Comparison of ENCODE assay signal across 10 mouse cellular contexts in the genomic region with DNA sequence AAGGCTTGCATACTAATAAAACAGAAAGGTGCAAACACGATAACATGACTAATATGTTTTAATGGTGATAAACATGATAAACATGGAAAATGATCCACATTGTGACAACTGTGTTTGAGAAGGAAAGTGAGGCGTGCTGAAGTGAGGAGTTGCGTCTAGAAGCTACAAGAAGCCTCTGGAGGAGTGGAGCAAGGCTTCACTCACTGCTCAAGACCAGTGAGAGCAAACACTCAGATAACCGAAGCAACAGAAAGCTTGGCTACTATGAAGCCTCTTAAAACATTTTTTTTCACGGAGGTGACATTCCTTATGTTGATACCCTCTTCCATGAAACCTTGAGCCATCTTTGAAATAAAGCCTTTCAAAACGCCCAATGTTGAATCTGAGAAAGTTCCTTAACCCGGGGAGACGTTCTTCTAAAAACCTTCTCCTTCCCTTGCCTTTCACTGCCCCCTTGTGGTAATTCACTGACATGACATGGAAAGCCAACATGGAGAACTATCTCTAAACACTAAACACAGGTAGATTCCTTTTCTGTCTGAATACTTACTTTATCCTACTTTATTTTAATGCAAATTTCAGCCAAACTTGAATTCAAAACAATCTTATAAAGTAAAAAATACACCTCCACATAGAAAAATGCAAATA.
DNase-seq lines count a peak whose midpoint lies in the region; ATAC-seq and TF ChIP-seq lines count a peak whose summit lies in the region.
"Had no signal": no experiment of that assay in that cellular context is flagged by ENCODE, and none has a peak within 500 bp of the region (broad histone marks: within the 10 kb centered on the region; RNA-seq: fewer than 3 reads in every experiment).

No protein-coding gene starts in this region.

- H3K27me3 ChIP-seq in kidney, adult 2 months (replicated peaks; ENCODE audit: control insufficient read depth, insufficient read depth, low read length), result no peaks in the 10 kb centered on the region
- no peaks in the 10 kb centered on the region for H3K27me3 ChIP-seq in kidney, embryonic 14.5 days (ENCODE audit: control insufficient read depth, insufficient read depth, low read length)
- H3K27me3 ChIP-seq in liver, embryonic 14.5 days (ENCODE audit: control insufficient read depth, insufficient read depth, low read length), result no peaks in the 10 kb centered on the region
- H3K27me3 ChIP-seq: embryonic facial prominence, embryonic 13.5 days had no signal

- H3K36me3 ChIP-seq in kidney, adult 2 months (ENCODE audit: control insufficient read depth, insufficient read depth, low read length), result no peaks in the 10 kb centered on the region
- H3K36me3 ChIP-seq in kidney, embryonic 14.5 days (ENCODE audit: control insufficient read depth, insufficient read depth, low read length), result no peaks in the 10 kb centered on the region
- H3K36me3 ChIP-seq in liver, embryonic 14.5 days (replicated peaks; ENCODE audit: control insufficient read depth, insufficient read depth, low read depth), result no peaks in the 10 kb centered on the region
- H3K36me3 ChIP-seq: embryonic facial prominence, embryonic 13.5 days had no signal

- no peak for ATAC-seq in kidney, embryonic 14.5 days (ENCODE audit: low FRiP score, low TSS enrichment)
- ATAC-seq in liver, embryonic 14.5 days (ENCODE audit: insufficient read depth), result no peak

- H3K9me3 ChIP-seq in kidney, embryonic 14.5 days (ENCODE audit: control insufficient read depth, low read length), result no peaks in the 10 kb centered on the region
- no peaks in the 10 kb centered on the region for H3K9me3 ChIP-seq in liver, embryonic 14.5 days (ENCODE audit: control insufficient read depth, low read length)
- H3K9me3 ChIP-seq: embryonic facial prominence, embryonic 13.5 days had no signal

- TF ChIP-seq EP300 in liver, embryonic 14.5 days (IDR thresholded peaks at IDR 0.05; ENCODE audit: low read depth), result no peak

- no peaks in the 10 kb centered on the region for H3K4me1 ChIP-seq in kidney, adult 2 months (ENCODE audit: control insufficient read depth, insufficient read depth, low read length)
- H3K4me1 ChIP-seq in kidney, embryonic 14.5 days (ENCODE audit: control insufficient read depth, insufficient read depth, low read length), result no peaks in the 10 kb centered on the region
- H3K4me1 ChIP-seq in liver, embryonic 14.5 days (replicated peaks; ENCODE audit: control insufficient read depth in 2 of 2, insufficient read depth in 2 of 2, low read length in 1 of 2), result no peaks in the 10 kb centered on the region
- H3K4me1 ChIP-seq: embryonic facial prominence, embryonic 13.5 days had no signal

- no peak overlapping the region for H3K9ac ChIP-seq in kidney, embryonic 14.5 days (ENCODE audit: low read depth, low read length)
- no peak overlapping the region for H3K9ac ChIP-seq in liver, embryonic 14.5 days (replicated peaks)
- H3K9ac ChIP-seq: embryonic facial prominence, embryonic 13.5 days had no signal

- TF ChIP-seq POLR2A in kidney, adult 2 months (IDR thresholded peaks at IDR 0.05; ENCODE audit: low read depth, low read length), result no peak

- no peak overlapping the region for H3K4me2 ChIP-seq in kidney, embryonic 14.5 days (replicated peaks; ENCODE audit: low read depth, low read length)
- no peak overlapping the region for H3K4me2 ChIP-seq in liver, embryonic 14.5 days (ENCODE audit: low read depth)
- H3K4me2 ChIP-seq: embryonic facial prominence, embryonic 13.5 days had no signal

- TF ChIP-seq CTCF in kidney, adult 2 months (conservative IDR thresholded peaks at IDR 0.05; ENCODE audit: insufficient read depth, insufficient read length, low read depth, low read length), result 0 out of 2 replicates have a peak, but pooled peaks have one; percentile 4
- peak; percentile 62 for TF ChIP-seq CTCF in liver, embryonic 14.5 days (IDR thresholded peaks at IDR 0.05; ENCODE audit: low read depth)

- H3K27ac ChIP-seq in kidney, adult 2 months (ENCODE audit: insufficient read depth, low read depth, low read length), result no peak overlapping the region
- no peak overlapping the region for H3K27ac ChIP-seq in kidney, embryonic 14.5 days (ENCODE audit: low read depth, low read length)
- H3K27ac ChIP-seq in liver, embryonic 14.5 days, result no peak overlapping the region
- H3K27ac ChIP-seq: embryonic facial prominence, embryonic 13.5 days; macrophage had no signal

- no peak overlapping the region for H3K4me3 ChIP-seq in kidney, adult 2 months (ENCODE audit: insufficient read depth, low read depth, low read length)
- no peak overlapping the region for H3K4me3 ChIP-seq in kidney, embryonic 14.5 days (ENCODE audit: low read length)
- no peak overlapping the region for H3K4me3 ChIP-seq in liver, embryonic 14.5 days (ENCODE audit: insufficient read depth in 1 of 2, low read depth in 2 of 2, low read length in 2 of 2)
- H3K4me3 ChIP-seq: embryonic facial prominence, embryonic 13.5 days had no signal

- WGBS in kidney, adult 2 months, result 35% methylated on average over 8 of the region's 8 CpGs
- WGBS in kidney, embryonic 14.5 days, result 38% methylated on average over 8 of the region's 8 CpGs
- WGBS in liver, embryonic 14.5 days (ENCODE audit: insufficient replicate concordance), result 31% methylated on average over 8 of the region's 8 CpGs

- peak; percentile 21 for DNase-seq in kidney, adult 2 months
- peak; percentile 66 for DNase-seq in ZHBTc4 (ENCODE audit: low read depth, low spot score)
- peak; percentile 62 for DNase-seq in embryo, embryonic 11 days
- peak; percentile 37 for DNase-seq in induced T-regulatory cell, adult 2 months (ENCODE audit: low read depth)
- peak; percentile 2 to 4 (median 2) for DNase-seq in liver, embryonic 14.5 days (ENCODE audit: low read depth in 3 of 3, low spot score in 3 of 3)
- peak; percentile 59 for DNase-seq in right cerebral cortex, adult 18-20 months
- DNase-seq in heart, adult 9 months (ENCODE audit: low spot score in 2 of 2), result no peak

Comparison
In these comparisons a context has a peak if more than half of its experiments do, and no peak if none do; other contexts are left out.
1. DNase-seq: peak in kidney, adult 2 months (single experiment), ZHBTc4 (single experiment), embryo, embryonic 11 days (single experiment), induced T-regulatory cell, adult 2 months (single experiment), liver, embryonic 14.5 days (3 of 3) and right cerebral cortex, adult 18-20 months (single experiment); none in heart, adult 9 months (0 of 2).